Mouse (Mus musculus) megakaryocyte progenitor cell, adult 5-6 weeks (primary cell): ENCODE data around the gene Plekha6. TPM values are rescaled to one million over a fixed set of nuclear protein-coding genes. Genes with fewer than 3 reads are reported as not detected.
"Not testable (repeated sequence)": the region's sequence is repeated elsewhere in the genome, so short reads cannot be mapped to it uniquely, and the experiment has no call there.

ENCODE experiments used
- ATAC-seq: replicated peaks from 2 replicates; pipeline ENCODE4 v1.8.0; 2016; ENCODE audit warnings: mild to moderate bottlenecking, moderate TSS enrichment, inconsistent platforms; ENCODE audit not compliant: poor library complexity
- total RNA-seq, 2 experiments: library from RNA; stranded (forward) in 1 of 2; stranded (reverse) in 1 of 2; fragments of 157-497, 149-512 nt in 1 of 2; fragments of 200-1000 nt in 1 of 2; gene quantifications; 2 replicates each; pipeline versions ENCODE4 v1.2.3 to v1.2.4; 2015 to 2017

Plekha6 gene
- total RNA-seq, 2 experiments from 2014 or later = 1.1 to 1.8 TPM

- ATAC-seq = no peak
These were observed 145.8 kb downstream of the Plekha6 start, which contains the start of gene Golt1a for GRCm38 (mm10) chr1:133309652-133310267. TSS of gene Golt1a (plus strand) at chr1:133309800.

GRCm38 (mm10) chr1:133311240-133311639 lies 147.2 kb downstream of the Plekha6 start:
- ATAC-seq = peak; percentile 33

- peak; percentile 89 for ATAC-seq
These were observed 147.9 kb downstream of the Plekha6 start for GRCm38 (mm10) chr1:133311946-133312345.

GRCm38 (mm10) chr1:133314364-133314763 lies 150.4 kb downstream of the Plekha6 start:
- ATAC-seq = peak; percentile 37

- ATAC-seq = no peak
These were observed 151.8 kb downstream of the Plekha6 start for GRCm38 (mm10) chr1:133315775-133316174.

GRCm38 (mm10) chr1:133316577-133316976 lies 152.6 kb downstream of the Plekha6 start:
- no peak for ATAC-seq

GRCm38 (mm10) chr1:133317149-133317548 lies 153.1 kb downstream of the Plekha6 start:
- no peak for ATAC-seq

- ATAC-seq = no peak
These were observed 157.4 kb downstream of the Plekha6 start, which contains the start of gene Kiss1 for GRCm38 (mm10) chr1:133321267-133321925. TSS of gene Kiss1 (plus strand) at chr1:133321875.

GRCm38 (mm10) chr1:133323333-133323732 lies 159.3 kb downstream of the Plekha6 start:
- no peak for ATAC-seq

GRCm38 (mm10) chr1:133325951-133326350 lies 161.9 kb downstream of the Plekha6 start:
- no peak for ATAC-seq

- no peak for ATAC-seq
These were observed 163.1 kb downstream of the Plekha6 start for GRCm38 (mm10) chr1:133327094-133327493.

GRCm38 (mm10) chr1:133328299-133328795 lies 164.3 kb downstream of the Plekha6 start:
- no peak for ATAC-seq

GRCm38 (mm10) chr1:133328896-133329637 lies 165.1 kb downstream of the Plekha6 start:
- ATAC-seq = no peak

- ATAC-seq = no peak
These were observed 165.6 kb downstream of the Plekha6 start for GRCm38 (mm10) chr1:133329638-133329964.

- no peak for ATAC-seq
These were observed 167.1 kb downstream of the Plekha6 start for GRCm38 (mm10) chr1:133331142-133331541.

- no peak for ATAC-seq
These were observed 168.8 kb downstream of the Plekha6 start for GRCm38 (mm10) chr1:133332656-133333430.

GRCm38 (mm10) chr1:133333937-133334336 lies 169.9 kb downstream of the Plekha6 start:
- no peak for ATAC-seq

GRCm38 (mm10) chr1:133340403-133340802 lies 176.4 kb downstream of the Plekha6 start:
- ATAC-seq = not testable (repeated sequence)

- ATAC-seq = no peak
These were observed 180.3 kb downstream of the Plekha6 start for GRCm38 (mm10) chr1:133344357-133344756.

- no peak for ATAC-seq
These were observed 182.5 kb downstream of the Plekha6 start for GRCm38 (mm10) chr1:133346531-133346930.

- no peak for ATAC-seq
These were observed 183.2 kb downstream of the Plekha6 start for GRCm38 (mm10) chr1:133347226-133347625.
